Mouse (Mus musculus) lung, postnatal 0 days (tissue): ENCODE results near the gene Cmtm4.

Experiments used
- CTCF ChIP-seq: IDR thresholded peaks from 2 replicates; pipeline ENCODE4 v1.5.1; 2016; ENCODE audit warnings: antibody characterized with exemption, mild to moderate bottlenecking
- EP300 ChIP-seq: IDR thresholded peaks from 2 replicates; pipeline ENCODE4 v1.6.1; 2016; ENCODE audit warnings: antibody characterized with exemption, mild to moderate bottlenecking, control low read depth

GRCm38 (mm10) chr8:104406340-104407128, 10.9 kb upstream of the Cmtm4 start:
- no peak for TF ChIP-seq CTCF
- peak; percentile 56 for TF ChIP-seq EP300
